Mouse (Mus musculus) ES-E14 (cell line): ENCODE results near the gene Ovol3. TPM values are rescaled to one million over a fixed set of nuclear protein-coding genes. Genes with fewer than 3 reads are reported as not detected.

Experiments used
- DNase-seq: peaks from one replicate; pipeline ENCODE4 v3.0.0-alpha.2; 2013; ENCODE audit warnings: low read depth, low spot score
- H3K27ac ChIP-seq: 2 replicates; pipeline ENCODE4 v1.5.1; 2012; ENCODE audit warnings: low read depth, mild to moderate bottlenecking, low read length, moderate library complexity, mixed read lengths; ENCODE audit not compliant: poor library complexity, insufficient read depth, severe bottlenecking
- H3K36me3 ChIP-seq: 2 replicates; pipeline ENCODE4 v1.6.1; 2012; ENCODE audit warnings: mild to moderate bottlenecking, low read length, moderate library complexity, mixed read lengths; ENCODE audit not compliant: control insufficient read depth, poor library complexity, insufficient read depth, severe bottlenecking
- H3K4me1 ChIP-seq, 2 experiments: fragments of 150-350 bp in 1 of 2; sonication (generic) in 1 of 2; 2 replicates each; pipeline ENCODE4 v1.6.1; 2012; ENCODE audit warnings: low read length in 2 of 2, mild to moderate bottlenecking in 1 of 2, mixed read lengths in 1 of 2; ENCODE audit not compliant: control insufficient read depth in 2 of 2, insufficient read depth in 2 of 2, poor library complexity in 1 of 2
- H3K4me3 ChIP-seq, 2 experiments: fragments of 150-350 bp in 1 of 2; sonication (generic) in 1 of 2; 2 replicates each; pipeline ENCODE4 v1.5.1; 2012; ENCODE audit warnings: low read length in 2 of 2, low read depth in 1 of 2, mild to moderate bottlenecking in 1 of 2, mixed read lengths in 1 of 2; ENCODE audit not compliant: insufficient read depth in 1 of 2, poor library complexity in 1 of 2, severe bottlenecking in 1 of 2
- H3K9ac ChIP-seq: 2 replicates; pipeline ENCODE4 v1.6.1; 2012; ENCODE audit warnings: low read depth, mild to moderate bottlenecking, low read length, mixed read lengths; ENCODE audit not compliant: poor library complexity, insufficient read depth, severe bottlenecking
- H3K9me3 ChIP-seq: fragments of 150-350 bp; sonication (generic); 2 replicates; pipeline ENCODE4 v1.6.1; 2012; ENCODE audit warnings: low read depth, mild to moderate bottlenecking, low read length; ENCODE audit not compliant: control insufficient read depth, insufficient read depth
- CHD2 ChIP-seq: IDR thresholded peaks from 2 replicates; pipeline ENCODE4 v1.6.1; 2014; ENCODE audit warnings: mild to moderate bottlenecking, low read depth, low read length, inconsistent platforms
- HCFC1 ChIP-seq: IDR thresholded peaks from 2 replicates; pipeline ENCODE4 v1.6.1; 2012; ENCODE audit warnings: low read length, inconsistent platforms, borderline replicate concordance; ENCODE audit not compliant: insufficient read depth
- MAFK ChIP-seq: IDR thresholded peaks from 2 replicates; pipeline ENCODE4 v1.6.1; 2014; ENCODE audit warnings: mild to moderate bottlenecking, low read depth, low read length, inconsistent platforms; ENCODE audit not compliant: insufficient read depth
- ZC3H11A ChIP-seq: IDR thresholded peaks from 2 replicates; pipeline ENCODE4 v1.6.1; 2012; ENCODE audit warnings: low read depth, mild to moderate bottlenecking, inconsistent platforms, low read length, borderline replicate concordance
- ZNF384 ChIP-seq: IDR thresholded peaks from 2 replicates; pipeline ENCODE4 v1.6.1; 2012; ENCODE audit warnings: low read depth, low read length, inconsistent platforms
- in situ Hi-C, 2 experiments: fragments of 600-800 bp; cut with MboI; formaldehyde crosslinking; loops; one replicate each; pipeline ENCODE4 v1.15.1; 2025; ENCODE audit warnings: low sequenced_read_pairs in 2 of 2, inconsistent platforms in 1 of 2; ENCODE audit not compliant: unreplicated experiment in 2 of 2
- total RNA-seq: library from RNA; depleted of rRNA; stranded (reverse); fragments of 300-350 nt; gene quantifications from 2 replicates; pipeline ENCODE4 v1.2.3, GENCODE M21; 2012

The Ovol3 gene
- total RNA-seq, 1 experiment = not detected

DNA sequence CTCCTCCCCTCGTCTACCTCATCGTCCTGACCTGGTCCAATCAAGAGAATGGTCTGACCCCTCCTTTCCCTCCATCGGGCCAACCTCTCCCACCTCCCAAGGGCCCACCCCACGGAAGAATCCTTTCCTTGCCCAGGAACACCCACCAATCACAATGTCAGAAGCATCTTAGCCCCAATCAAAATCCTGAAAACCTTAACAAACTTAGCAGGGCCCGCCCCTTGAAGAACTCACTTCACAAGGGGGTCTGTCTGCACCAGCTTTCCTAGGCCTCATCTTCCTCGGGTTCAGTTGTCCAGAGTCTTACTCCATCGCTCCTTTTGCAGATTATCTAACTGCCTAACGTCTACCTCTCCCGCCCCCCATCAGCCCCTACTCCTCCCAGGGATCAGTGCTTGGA is 42.5 kb downstream of the Ovol3 start:
- H3K9me3 ChIP-seq = no peaks in the 10 kb centered on the region
- H3K9ac ChIP-seq = peak overlapping the region; percentile 70
- peak; percentile 90 for DNase-seq
- H3K27ac ChIP-seq = peak overlapping the region; percentile 68
- H3K4me3 ChIP-seq = peak overlapping the region; percentile 80 to 86
- H3K4me1 ChIP-seq = peaks cover 5 to 20% of the 10 kb centered on the region in 2 experiments; a peak in 3 of 4 replicates
- H3K36me3 ChIP-seq = peaks cover 29% of the 10 kb centered on the region
- TF ChIP-seq ZNF384 (0 out of 2 replicates have a peak, but pooled peaks have one; percentile 24), CHD2 (no peak)
- in situ Hi-C loops = no loop called here

DNA sequence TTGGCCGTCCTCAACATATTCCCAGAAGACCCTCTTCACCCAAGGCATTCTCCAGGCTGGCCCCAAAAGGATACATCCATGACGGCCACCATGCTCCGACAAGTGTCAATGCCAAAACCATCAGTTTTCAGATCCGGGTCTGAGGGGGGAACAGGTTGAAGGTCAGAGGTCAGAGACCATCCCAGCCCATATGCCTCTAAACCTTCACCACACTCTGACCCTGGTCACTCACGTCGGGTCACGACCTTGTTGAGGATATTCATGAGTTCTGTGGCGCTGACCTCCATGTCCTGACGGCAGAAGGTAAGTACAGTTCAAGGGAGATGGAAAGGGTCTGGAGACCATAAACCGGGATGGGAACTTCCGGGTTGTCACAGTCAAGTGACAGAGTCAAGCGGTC is 43.4 kb downstream of the Ovol3 start:
- Histone ChIP-seq H3K4me1 (peaks cover 4 to 20% of the 10 kb centered on the region in 2 experiments; a peak in 3 of 4 replicates), H3K9ac (0 out of 2 replicates have a peak overlapping the region, but pooled peaks have one; percentile 60), H3K9me3 (no peaks in the 10 kb centered on the region), H3K27ac (no peak overlapping the region), H3K36me3 (peaks cover 36% of the 10 kb centered on the region), H3K4me3 (peak overlapping the region; percentile 80 to 86; a peak in 3 of 4 replicates)
- DNase-seq = no peak
- in situ Hi-C loops = no loop called here
- no peak for TF ChIP-seq ZNF384
- TF ChIP-seq MAFK = no peak
- TF ChIP-seq HCFC1 = no peak
- no peak for TF ChIP-seq CHD2
- TF ChIP-seq ZC3H11A = no peak

- H3K4me3 ChIP-seq = no peak overlapping the region
- TF ChIP-seq HCFC1 (no peak), CHD2 (no peak), ZNF384 (no peak), ZC3H11A (no peak), MAFK (no peak)
- H3K27ac ChIP-seq = peak overlapping the region; percentile 32; the same call in 1 of the 2 replicates
- peak; percentile 68 for DNase-seq
- H3K9me3 ChIP-seq = no peaks in the 10 kb centered on the region
- H3K36me3 ChIP-seq = peaks cover 52% of the 10 kb centered on the region
- in situ Hi-C loops = no loop called here
- H3K4me1 ChIP-seq = peaks cover 0 to 32% of the 10 kb centered on the region in 2 experiments; a peak in 2 of 4 replicates
- no peak overlapping the region; the same call in 1 of the 2 replicates for H3K9ac ChIP-seq
Measured at GRCm38 (mm10) chr7:30189116-30189491, 46.4 kb downstream of the Ovol3 start.

DNA sequence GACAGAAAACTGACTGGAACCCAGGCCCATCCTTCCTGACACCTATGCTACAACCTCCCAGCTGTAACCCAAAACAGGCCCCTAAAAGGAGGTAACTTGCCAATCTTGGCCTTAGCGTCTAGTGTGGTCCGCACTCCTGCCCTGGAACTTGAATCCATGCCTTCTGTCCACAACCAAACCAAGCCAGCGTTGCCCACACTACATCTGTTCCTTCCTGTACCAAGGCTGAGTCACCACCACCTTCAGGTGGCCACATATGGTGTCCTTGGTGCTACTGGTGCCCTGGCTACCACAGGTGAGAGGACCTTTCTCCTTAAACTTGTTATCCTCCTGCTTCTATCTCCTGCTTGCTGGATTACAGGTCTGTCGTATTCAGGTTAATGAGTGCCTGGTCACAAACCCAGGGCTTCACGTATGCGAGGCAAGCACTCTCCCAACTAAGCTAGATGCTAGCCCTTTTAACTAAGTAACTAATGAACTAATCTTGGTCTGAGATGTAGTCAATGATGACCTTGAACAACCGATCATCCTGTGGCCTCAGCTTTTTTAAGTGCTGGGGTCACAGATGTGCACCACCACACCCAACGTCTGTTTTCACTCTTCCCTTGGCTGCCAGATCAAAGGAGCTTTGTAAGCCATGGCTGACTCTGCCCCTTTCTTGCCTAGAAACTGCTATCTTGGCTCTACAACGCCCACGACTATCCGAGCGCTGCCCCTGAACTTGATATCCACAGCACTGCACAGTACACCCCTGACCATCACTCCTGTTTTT is 47.0 kb downstream of the Ovol3 start:
- DNase-seq = no peak
- H3K9me3 ChIP-seq = no peaks in the 10 kb centered on the region
- H3K4me1 ChIP-seq = peaks cover 0 to 33% of the 10 kb centered on the region in 2 experiments; a peak in 2 of 4 replicates
- in situ Hi-C loops = no loop called here
- H3K4me3 ChIP-seq = no peak overlapping the region
- H3K36me3 ChIP-seq = peaks cover 52% of the 10 kb centered on the region
- H3K27ac ChIP-seq = peak overlapping the region; percentile 44; the same call in 1 of the 2 replicates
- no peak overlapping the region; the same call in 1 of the 2 replicates for H3K9ac ChIP-seq
- TF ChIP-seq ZC3H11A = no peak
